Mouse (Mus musculus) hindlimb bud, embryonic 11.5 days (tissue): ENCODE results near the gene Nsun2.

Experiments
- DNase-seq: peaks from one replicate; pipeline ENCODE4 v3.0.0-alpha.2; 2012; ENCODE audit warnings: low read depth, low spot score; ENCODE audit errors: extremely low spot score

Gene Nsun2

GRCm38 (mm10) chr13:69533405-69534333 is at the start of gene Nsun2:
Nsun2 (plus strand) TSS chr13:69533746.
- DNase-seq: no peak

DNA sequence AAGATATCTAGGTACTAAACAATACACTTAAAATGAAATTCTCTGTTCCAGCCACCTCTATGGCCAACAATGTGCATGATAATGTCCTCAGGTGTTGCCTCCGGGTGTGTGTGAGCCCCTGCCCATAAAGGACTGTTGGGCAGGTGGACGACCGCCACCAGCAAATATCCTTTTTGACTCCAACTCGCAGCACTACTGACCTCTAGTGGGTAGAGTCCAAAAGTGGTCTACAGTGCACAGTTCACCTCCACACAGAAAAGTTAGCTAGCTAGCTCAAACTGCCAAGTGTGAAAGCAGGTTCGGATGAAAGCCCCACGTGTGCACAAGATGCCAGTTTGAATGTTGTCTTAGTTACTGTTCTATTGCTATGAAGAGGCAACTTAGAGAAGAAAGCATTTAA is 48.2 kb upstream of the Nsun2 start:
- no peak for DNase-seq

- DNase-seq: no peak
Observed at GRCm38 (mm10) chr13:69485833-69486232, 47.7 kb upstream of the Nsun2 start.

DNA sequence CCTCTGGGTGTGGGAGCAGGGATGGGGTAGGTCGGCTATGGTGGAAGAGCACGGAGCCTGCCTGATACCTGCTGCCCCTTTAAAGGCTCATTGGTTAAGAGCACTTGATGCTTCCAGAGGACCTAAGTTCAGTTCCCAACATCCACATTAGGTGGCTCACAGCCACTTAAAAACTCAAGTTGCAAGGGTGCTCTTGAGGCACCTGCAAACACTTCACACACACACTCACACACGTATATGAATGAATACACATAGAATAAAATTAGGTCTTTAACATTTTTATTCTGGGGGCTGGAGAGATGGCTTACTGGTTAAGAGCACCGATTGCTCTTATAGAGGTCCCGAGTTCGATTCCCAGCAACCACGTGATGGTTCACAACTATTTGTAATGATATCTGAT is 46.4 kb upstream of the Nsun2 start:
- DNase-seq: no peak

GRCm38 (mm10) chr13:69487611-69488275 is 45.8 kb upstream of the Nsun2 start:
- DNase-seq: no peak

- no peak for DNase-seq
Observed at GRCm38 (mm10) chr13:69488565-69489255, 44.8 kb upstream of the Nsun2 start.

GRCm38 (mm10) chr13:69489777-69490176 is 43.8 kb upstream of the Nsun2 start:
- no peak for DNase-seq

DNA sequence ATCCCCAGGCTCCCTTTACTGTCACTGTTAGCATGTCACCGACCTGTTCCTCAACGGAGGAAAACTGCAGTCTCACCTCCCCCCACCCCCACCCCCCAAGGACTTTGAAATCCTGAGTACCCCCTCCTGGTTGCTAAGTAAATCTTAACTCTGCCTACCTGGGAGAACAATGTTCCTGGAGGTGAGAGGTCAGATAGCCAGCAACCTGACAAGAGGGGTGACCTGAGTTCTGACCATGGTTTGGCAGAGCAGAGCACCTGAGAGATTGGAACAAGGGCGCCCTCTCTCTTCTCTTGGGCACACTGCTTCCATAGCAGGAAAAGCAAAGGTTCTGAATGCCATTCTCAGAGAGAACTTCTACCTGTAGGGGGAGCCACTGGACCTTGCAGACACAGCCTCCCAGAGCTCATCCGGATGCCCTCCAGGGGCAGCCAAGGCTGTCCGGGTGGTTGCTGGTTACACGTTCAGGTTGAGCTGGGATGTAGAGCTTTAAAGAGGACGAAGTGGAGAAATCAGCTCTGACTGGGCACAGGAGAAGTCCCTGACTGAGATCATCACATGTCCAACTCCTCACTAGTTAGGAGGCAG is 40.6 kb upstream of the Nsun2 start:
- no peak for DNase-seq

- DNase-seq: no peak
Observed at GRCm38 (mm10) chr13:69498276-69498675, 35.3 kb upstream of the Nsun2 start.

DNA sequence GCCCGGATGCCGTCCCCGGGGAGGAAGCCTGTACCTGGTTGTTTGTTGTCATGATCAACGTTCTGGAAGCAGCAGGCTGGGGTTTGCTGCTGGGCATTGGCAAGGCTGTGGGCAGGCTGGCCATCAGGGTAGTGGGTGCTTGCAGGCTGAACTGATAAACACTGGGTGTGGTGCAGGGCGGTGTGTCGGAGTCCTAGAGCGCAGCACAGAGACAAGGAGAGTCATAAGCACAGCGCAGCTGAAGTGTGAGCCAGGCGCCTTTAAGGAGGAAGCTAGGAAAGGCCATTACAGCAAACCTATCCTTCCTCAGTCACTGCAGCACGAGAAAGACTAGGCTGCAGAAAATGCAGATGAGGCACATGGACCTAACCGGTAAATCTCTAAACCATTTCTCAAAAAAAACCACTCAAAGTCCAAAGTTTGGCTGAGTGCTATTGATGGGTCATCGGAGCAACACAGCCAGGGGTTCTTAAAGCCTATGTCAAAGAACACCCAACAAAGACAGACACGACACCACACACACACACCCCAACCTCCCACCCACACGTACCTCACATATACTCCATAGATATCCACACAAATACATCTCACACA is 31.3 kb upstream of the Nsun2 start:
- DNase-seq: no peak

- no peak for DNase-seq
Observed at GRCm38 (mm10) chr13:69502863-69503262, 30.7 kb upstream of the Nsun2 start.

- no peak for DNase-seq
Observed at GRCm38 (mm10) chr13:69506341-69507086, 27.0 kb upstream of the Nsun2 start.

DNA sequence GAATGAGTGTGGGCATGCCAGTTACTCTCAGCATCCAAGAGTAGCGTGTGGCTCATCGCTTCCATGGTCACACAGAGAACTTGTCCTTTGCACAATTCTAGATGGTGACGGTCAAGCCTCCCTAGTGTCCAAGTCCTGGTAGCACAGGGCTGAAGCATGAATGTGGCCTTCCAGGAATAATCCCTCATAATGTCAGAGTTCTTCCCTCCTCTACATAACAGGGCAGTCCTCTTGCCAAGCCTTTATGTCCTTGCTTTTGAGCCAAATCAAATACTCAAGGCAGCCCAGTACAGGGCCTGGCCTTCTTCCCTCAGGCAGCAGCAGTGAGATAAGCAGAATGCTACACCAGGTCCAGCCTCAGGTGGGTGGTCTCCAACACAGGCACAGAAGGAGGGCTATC is 25.9 kb upstream of the Nsun2 start:
- no peak for DNase-seq

DNA sequence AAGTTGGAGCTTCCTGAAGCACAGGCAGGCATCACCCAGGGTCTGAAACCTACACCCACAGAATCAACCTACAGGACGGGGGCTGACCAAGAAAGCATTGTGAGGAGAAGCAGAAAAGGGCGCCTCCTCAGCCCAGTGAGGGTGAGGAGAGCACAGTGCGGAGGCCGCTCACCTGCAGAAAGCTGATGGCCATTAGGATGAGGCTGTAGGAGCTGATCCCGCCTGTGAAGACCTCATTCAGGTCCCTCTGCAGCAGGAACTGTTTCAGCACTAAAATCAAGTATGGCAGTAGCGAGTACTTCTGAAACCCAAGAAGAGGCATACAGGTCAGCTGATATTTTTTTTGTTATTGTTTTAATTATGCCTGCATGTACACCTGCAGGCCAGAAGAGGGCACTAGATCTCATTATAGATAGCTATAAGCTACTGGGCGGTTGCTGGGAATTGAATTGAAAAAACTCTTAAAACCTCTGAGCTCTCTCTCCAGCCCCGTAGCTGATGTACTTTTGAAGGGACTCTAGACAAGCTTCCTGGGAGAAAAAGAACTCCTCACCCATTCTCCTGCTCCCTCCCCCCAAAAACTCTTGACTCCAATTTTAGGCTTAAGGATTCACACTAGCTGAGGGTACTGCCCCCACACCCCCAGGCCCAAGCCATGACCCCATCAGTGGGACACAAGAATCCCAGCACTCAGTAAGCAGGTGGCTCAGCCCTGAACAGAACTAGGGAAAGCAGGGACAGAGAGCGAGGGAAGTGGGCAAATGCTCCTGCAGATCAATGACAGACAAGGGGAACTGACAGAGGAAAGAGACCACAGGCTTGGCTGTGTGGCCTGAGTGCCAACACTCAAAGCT is 23.9 kb upstream of the Nsun2 start:
- no peak for DNase-seq

DNA sequence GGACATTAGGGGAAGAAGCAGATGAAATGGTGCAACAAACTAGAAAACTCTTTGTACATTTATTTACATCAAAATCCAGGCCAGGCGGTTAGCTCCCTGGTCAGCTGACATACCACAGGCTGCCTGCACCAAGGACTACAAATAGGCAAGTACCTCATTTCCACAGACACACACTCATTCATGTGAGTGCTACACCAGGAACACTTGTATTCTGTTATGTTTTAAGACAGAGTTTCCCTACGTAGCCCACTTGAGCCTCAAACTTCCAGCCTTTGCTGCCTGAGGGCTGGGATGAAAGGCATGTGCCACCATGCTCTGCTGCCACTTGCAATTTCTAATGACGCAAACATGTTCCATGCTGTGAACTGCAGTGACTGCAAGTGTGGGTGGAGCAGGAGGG is 18.5 kb upstream of the Nsun2 start:
- no peak for DNase-seq

DNA sequence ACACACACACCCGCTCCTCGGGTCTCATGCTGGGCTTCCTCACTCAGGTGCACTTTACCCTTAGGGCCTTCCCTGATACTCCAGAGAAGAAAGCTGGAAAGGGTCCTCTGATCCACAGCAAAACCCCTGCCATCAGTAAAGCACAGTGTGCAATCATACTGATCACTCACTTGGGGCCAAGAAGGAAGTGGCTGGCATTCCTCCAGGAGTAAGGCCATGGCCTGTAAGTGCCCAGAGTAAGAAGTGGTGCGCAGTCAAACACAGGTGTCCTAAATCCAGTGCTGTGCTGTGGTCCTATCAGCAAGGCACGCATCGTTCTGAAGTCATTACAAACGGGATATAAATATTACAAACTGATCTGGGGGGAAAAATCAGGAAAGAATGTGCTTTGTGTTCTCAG is 16.1 kb upstream of the Nsun2 start:
- no peak for DNase-seq

DNA sequence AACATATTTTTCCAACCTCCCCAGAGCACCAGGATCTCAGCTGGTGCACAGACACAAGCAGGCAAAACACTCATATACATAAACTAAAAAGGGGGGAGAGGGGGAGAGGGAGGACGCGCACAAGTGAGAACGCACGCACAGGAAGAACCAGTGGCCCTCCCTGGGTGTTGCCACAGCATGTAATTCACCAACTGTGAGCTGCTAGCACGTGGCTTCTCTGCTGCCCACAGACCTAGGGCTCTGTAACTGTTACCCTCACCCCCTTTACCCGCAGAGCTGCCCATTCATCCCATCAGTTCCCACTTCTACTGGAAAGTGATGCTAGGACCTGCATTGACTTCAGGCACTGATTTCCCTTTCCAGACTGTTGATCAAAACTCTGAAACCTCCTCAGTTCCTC is 14.4 kb upstream of the Nsun2 start:
- DNase-seq: no peak

GRCm38 (mm10) chr13:69522161-69522791 is 11.3 kb upstream of the Nsun2 start:
- DNase-seq: no peak
